Mouse (Mus musculus): ENCODE results near the gene Optn.

The Optn gene

GRCm38 (mm10) chr2:5059997-5060396, 3.9 kb downstream of the Optn start:
- no peak for DNase-seq

- DNase-seq = no peak
Observed at GRCm38 (mm10) chr2:5058436-5058835, 5.4 kb downstream of the Optn start.

DNA sequence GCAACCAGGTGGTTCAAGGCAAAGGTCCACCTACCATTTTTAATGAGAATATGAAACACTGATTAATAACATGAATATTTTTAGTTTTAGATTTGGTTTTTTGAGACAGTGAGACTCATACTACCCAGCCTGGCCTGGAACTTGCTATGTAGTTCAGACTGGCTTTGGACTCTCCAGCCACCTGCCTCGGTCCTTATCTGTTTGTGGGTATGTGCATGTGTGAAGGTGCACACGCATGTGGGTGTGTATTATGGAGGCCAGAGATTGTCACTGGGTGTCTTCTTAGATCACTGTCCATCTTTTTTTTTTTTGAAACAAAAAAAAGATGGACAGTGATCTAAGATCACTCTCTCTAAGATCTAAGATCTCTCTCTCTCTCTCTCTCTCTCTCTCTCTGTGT, 13.3 kb downstream of the Optn start:
- DNase-seq = no peak

- DNase-seq = no peak
Observed at GRCm38 (mm10) chr2:5047016-5047415, 16.8 kb downstream of the Optn start.

GRCm38 (mm10) chr2:5045269-5045965, 18.4 kb downstream of the Optn start:
- DNase-seq = no peak

- DNase-seq = no peak
Observed at GRCm38 (mm10) chr2:5044321-5044720, 19.5 kb downstream of the Optn start.

DNA sequence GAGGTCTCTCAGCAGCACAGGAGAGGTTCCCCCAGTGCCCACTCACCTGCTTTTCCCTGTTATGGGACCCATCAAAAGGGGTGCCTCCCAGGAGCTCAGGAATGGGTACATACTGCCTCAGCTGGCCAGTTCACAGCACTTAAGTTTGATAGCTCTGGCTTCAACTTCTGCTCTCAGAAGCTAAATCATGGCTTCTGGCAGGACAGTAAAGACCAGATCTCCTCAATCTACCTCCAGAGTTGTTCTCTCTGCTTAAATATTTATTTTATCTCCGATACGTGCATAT, 20.4 kb downstream of the Optn start:
- no peak for DNase-seq

DNA sequence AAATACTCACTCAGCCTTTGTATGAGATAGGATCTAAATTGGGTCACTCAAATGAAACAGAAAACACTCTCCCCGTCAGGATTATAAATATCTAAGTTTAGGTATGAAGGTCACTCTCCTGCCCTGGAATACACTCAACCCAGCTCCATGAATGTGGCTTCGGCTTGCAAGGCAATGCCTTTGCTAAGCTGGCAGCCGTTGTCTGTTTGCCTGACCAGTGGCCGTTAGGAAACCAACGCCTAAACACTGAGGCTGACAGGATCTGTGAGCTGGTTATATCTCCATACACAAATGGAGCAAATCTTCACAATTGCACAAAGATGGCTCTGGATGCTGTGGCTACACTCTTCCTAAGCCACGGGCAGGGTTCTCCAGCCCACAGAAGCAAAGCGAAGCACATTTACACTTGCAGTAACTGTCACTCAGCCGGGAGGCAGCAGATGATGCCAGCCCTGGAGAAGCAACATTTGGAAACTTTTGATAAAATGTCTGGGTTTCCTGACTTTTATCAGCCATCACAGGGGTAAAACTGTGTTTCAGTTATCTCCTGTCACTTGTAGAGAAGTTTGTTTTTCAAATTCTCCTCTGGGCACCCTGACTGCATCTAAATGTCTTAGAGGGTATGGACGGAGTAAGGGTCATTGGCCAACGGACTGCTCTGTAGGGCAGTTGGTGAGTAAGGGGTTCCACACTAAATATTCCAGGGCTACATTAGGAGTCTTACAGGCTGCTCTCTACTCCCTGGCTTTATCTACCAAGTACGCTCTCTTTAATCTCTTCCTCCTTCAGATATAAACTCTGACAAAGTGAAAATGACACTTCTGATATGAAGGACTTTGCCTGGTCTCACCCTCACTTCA, 21.0 kb downstream of the Optn start:
- DNase-seq = no peak

DNA sequence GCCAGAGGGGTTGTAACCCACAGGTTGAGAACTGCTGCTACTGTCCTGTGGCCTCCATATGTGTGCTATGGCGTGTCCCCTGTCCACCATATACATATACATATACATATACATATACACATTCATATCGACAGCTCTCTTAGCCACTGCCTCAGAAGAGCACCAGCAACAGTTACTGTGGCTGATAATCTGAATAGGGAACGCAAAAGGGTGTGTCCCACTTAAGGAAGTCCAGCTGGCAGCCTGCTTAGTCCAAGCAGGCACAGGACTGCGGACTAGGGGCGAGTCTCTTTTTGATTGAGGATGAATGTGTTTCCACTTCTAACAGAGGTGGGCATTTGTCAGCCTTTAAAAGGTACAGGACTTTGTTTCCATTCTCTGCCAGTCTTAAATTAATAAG, 22.0 kb downstream of the Optn start:
- no peak for DNase-seq

DNA sequence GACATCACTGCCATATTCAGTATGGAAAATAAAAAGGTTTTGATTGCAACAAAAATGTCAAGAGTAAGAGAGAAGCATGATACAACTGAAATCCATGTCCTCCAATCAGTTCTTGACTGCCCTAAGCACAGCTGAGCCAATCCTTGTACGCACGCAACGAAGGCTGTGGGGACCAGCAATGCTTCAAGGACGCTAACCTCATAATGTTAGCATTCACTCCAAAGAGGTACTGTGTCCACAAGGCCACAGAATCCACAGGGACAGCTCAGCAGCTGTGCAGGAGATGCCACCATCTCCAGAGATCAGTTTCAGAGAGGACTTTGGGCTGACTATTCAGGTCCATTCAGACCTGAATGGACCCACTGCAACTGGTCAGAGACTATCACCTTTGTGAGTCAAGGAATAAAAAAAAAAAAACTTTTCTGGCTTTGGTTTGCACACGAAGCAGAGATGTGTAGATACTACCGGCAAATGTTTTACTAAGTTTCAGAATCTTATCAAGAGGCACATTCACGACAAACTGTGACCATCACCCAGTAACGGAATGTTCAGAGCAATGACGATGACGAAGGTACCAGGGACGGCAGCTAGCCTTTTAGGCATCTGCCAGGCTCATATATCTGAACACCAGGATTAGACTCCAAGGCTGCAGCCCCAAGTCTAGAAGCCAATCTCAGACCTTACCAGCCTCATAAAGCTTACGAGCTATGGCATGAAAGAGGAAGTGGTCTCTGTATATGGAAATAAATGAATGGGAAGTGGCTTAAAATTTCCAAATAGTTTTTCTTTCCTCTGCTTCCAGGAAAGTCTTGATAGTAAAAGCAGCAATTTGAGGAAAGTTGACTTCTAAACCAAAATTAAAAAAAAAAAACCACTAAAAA, 23.3 kb downstream of the Optn start:
- no peak for DNase-seq

DNA sequence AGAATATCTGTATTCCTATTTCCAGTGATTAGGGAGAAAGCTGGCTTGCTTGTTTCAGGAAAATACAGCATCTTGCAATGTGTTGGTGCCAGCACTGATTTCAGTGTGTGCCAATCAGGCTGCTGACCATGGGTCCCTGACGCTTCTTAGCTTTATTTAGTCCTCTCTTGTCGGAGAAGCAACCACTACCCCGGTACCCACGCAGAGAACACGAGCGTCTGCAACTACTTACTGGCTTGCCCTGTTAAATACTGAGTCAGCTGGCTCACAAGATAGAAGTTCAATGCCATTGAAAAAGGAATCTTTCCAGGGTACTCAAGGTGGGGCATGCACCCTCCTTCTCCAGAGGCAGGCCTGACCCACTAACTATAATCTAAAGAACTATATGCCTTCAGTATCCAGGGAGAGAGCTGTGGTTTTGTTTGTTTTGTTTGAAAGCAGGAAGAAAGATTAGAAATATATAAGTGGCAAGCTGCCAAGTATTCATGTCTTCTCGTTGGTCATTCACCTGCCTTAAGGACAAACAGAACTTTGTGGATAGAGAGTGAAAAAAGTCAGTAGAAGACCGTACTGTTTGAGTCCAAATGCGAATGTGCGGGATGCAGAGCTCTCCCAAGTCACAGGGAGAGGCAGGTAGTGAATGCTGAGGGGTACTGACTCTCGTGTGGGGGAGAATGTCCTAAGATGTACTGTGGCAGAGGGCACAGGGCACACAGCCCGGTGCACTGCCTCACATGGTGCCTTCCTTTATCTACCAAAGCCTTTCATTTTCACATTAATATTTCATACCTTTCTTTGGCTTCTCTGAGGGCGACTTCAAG, 24.3 kb downstream of the Optn start:
- DNase-seq = no peak

GRCm38 (mm10) chr2:5038320-5038719, 25.5 kb downstream of the Optn start:
- DNase-seq = no peak

DNA sequence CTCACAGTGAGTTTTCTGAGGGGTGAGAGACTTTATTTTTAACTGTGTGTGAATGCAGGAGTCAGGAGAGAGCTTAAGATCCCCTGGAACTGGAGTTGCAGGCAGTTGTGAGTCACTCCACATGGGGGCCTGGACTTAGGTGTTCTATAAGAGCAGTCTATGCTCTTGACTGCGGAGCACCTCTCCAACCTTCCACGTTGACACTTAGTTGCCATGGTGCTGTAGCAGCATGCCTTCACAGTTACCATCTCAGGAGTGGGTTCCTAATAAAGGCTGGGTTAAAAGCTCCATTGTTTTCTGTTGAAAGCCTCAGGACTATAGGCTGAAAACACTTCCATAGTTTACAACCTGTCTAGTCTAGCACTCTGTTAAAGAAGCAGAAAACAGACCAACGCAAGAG, 26.5 kb downstream of the Optn start:
- no peak for DNase-seq

DNA sequence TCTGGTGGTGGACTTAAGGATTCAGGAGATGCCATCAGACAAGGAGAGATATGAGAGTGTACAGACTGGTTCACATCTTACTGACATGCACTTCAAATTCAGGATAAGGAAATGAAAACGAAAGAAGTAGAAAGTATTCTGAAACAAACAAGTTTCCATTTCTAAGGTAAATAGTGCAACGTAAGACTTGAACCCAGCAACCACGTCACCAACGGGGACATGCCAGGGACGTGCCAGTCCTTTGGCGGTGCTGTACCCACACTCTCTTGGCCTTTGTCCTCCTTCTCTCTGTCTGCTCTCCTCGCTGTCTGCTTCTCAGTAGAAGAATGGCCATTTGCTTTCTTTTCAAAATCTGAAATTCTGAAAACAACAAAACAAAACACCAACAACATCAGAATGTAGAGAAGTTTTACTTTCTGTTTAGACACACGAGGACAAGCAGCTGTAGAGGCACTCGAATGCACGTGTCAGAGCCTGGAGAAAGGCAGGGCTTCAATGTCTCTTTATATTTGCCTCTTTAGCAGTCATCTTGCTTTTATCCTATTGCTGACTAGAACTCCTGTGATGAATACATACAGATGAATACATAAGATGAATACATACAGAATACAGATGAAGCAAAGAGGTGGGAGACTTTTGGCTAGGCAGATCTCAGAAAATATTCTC, 27.3 kb downstream of the Optn start:
- no peak for DNase-seq

GRCm38 (mm10) chr2:5035241-5035640, 28.6 kb downstream of the Optn start:
- DNase-seq = no peak

- no peak for DNase-seq
Observed at GRCm38 (mm10) chr2:5034801-5035200, 29.1 kb downstream of the Optn start.

- DNase-seq = no peak
Observed at GRCm38 (mm10) chr2:5033546-5034420, 30.1 kb downstream of the Optn start.

- no peak for DNase-seq
Observed at GRCm38 (mm10) chr2:5032665-5033064, 31.2 kb downstream of the Optn start.

GRCm38 (mm10) chr2:5031215-5031614, 32.6 kb downstream of the Optn start:
- no peak for DNase-seq

- DNase-seq = no peak
Observed at GRCm38 (mm10) chr2:5029808-5030207, 34.0 kb downstream of the Optn start.

DNA sequence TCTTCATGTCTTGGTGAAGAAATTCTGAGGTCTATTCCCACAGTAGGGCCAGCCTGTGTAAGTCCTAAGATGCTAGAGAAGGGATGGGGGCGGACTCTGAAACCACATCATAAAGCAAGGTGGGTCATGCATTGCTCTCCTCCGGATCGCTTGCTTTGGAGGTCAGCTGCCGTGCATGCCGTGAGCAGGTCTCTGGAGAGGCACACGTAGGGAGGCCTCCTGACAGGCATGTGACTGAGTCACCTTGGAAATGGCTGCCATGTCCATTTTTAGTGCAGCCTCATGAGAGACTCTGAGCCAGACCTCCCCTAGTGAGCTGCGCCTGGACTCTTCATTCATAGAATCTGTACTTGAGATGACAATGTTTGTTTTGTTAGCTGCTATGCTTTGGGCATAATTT, 35.8 kb downstream of the Optn start:
- DNase-seq = no peak
